Mouse (Mus musculus): ENCODE data around the gene Chmp6.

GRCm38 (mm10) chr11:119889966-119890365 is 23.3 kb upstream of the Chmp6 start:
- no peak for TF ChIP-seq POLR2A (IDR thresholded peaks at IDR 0.05; ENCODE audit: borderline replicate concordance, insufficient read depth, low read length)
- TF ChIP-seq CTCF (IDR thresholded peaks at IDR 0.05; ENCODE audit: borderline replicate concordance, insufficient read depth, low read depth, low read length), result no peak
